ENCODE assay signal across 8 mouse cellular contexts in the genomic region with DNA sequence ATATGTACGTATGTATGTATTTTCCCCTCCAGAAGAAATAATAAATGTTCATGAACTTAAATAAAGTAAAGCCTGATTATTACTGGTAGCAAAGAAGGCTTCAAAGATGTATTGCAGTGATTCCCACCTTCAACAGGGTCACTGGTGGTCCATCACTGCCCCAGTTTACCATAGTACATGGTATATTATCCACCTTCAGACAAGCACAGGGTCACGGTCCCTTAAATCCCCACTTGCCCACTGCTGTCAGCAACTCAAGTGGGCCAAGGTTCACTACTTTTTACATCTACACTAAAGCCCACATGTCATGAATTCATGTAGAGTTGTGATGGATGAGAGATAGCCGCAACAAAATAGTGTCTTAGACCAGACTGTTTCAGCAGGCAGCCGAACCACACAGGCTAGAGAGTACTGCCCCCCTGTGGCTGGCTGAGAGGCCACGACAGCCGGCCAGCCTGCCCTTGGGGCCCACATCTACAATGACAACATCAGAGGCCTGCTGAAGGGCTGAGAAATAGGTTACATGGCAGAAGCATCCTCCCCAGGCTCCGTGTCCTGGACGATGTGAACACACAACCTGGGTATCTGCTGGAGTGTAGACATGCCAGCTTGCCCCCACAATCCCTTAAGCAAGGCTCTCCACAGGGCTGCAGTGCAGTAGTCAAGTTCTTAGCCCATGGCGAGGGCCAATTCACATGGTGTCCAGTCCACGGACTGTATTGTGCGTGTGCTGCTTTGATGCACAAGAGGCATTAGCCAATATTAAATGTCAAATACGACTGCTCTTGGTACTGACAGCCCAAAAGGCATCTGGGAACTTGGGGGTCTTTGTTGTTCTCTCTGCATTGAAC. TPM values are rescaled to one million over a fixed set of nuclear protein-coding genes. Genes with fewer than 3 reads are reported as not detected.
DNase-seq lines count a peak whose midpoint lies in the region; ATAC-seq lines count a peak whose summit lies in the region.

No protein-coding gene starts in this region.

- H3K4me1 ChIP-seq in hindbrain, embryonic 14.5 days (replicated peaks; ENCODE audit: control insufficient read depth, insufficient read depth, low read length) = no peaks in the 10 kb centered on the region

- no peak overlapping the region for H3K27ac ChIP-seq in hindbrain, embryonic 14.5 days

- no peak overlapping the region for H3K4me3 ChIP-seq in hindbrain, embryonic 14.5 days (replicated peaks; ENCODE audit: low read length)

- H3K9ac ChIP-seq in hindbrain, embryonic 14.5 days = no peak overlapping the region

- H3K27me3 ChIP-seq in hindbrain, embryonic 14.5 days (ENCODE audit: control insufficient read depth, insufficient read depth, low read length) = no peaks in the 10 kb centered on the region

- no peaks in the 10 kb centered on the region for H3K36me3 ChIP-seq in hindbrain, embryonic 14.5 days (replicated peaks; ENCODE audit: control insufficient read depth, insufficient read depth)

- H3K4me2 ChIP-seq in hindbrain, embryonic 14.5 days (replicated peaks) = no peak overlapping the region

- peak; percentile 68; the same call in 1 of the 2 replicates for ATAC-seq in hindbrain, embryonic 14.5 days (ENCODE audit: low FRiP score)
- ATAC-seq in CD4-positive, CD25-positive, alpha-beta regulatory T cell, adult 4 months = no peak

- DNase-seq in ZHBTc4 (ENCODE audit: low read depth, low spot score) = peak; percentile 75
- DNase-seq in cerebellum, postnatal 36 days = peak; percentile 53 to 61
- peak; percentile 11 to 24 for DNase-seq in gastrocnemius, adult 8-10 months (ENCODE audit: low spot score in 2 of 2)
- DNase-seq in hindbrain, embryonic 14.5 days (ENCODE audit: low spot score) = peak; percentile 67
- DNase-seq in layer of hippocampus, postnatal 14 days (ENCODE audit: low spot score in 2 of 2) = peak; percentile 72 to 76
- DNase-seq in lung, postnatal 4 days = peak; percentile 80 to 87
- peak; percentile 68 to 80 for DNase-seq in right cerebral cortex, postnatal 10 days (ENCODE audit: low spot score in 2 of 2)

- H3K9me3 ChIP-seq in hindbrain, embryonic 14.5 days (ENCODE audit: control insufficient read depth, low read length) = no peaks in the 10 kb centered on the region

- 53% methylated on average over 12 of the region's 12 CpGs for WGBS in hindbrain, embryonic 14.5 days

RNA-seq across cellular contexts. Expression of gene Tjp1, which starts 29.6 kb away (rescaled TPM):
- 10 to 100 TPM; 16.4 to 20.4 (median 18.6) TPM for total RNA-seq in gastrocnemius, adult 8-10 months (2022)
- 30.4 and 33.2 TPM in 2 replicates for polyA plus RNA-seq in hindbrain, embryonic 14.5 days (2014; fragmentation: Nextera tagmentation; extraction: Ambion mirVana)
- 100 to 1,000 TPM; 126 to 134 TPM for total RNA-seq in layer of hippocampus, postnatal 14 days (2021)
- polyA plus RNA-seq in CD4-positive, CD25-positive, alpha-beta regulatory T cell, adult 4 months (2017; shearing (Covaris generic)) = not detected

Comparison
In these comparisons a context has a peak if more than half of its experiments do, and no peak if none do; other contexts are left out.
1. DNase-seq: peak in every context shown above with its lines; median percentile 84 in lung, postnatal 4 days; 75 in ZHBTc4; 74 in layer of hippocampus, postnatal 14 days; 74 in right cerebral cortex, postnatal 10 days; 67 in hindbrain, embryonic 14.5 days; 57 in cerebellum, postnatal 36 days; 18 in gastrocnemius, adult 8-10 months.
2. RNA of gene Tjp1, which starts 29.6 kb away (total RNA-seq): 126 to 134 TPM in layer of hippocampus, postnatal 14 days; 16.4 to 20.4 TPM in gastrocnemius, adult 8-10 months; every median in the first group is over 4 times any median in the second.